Mouse (Mus musculus) liver, adult 2 months (tissue): Measurements from ENCODE around the gene Klhl8.

ENCODE experiments used
- CTCF ChIP-seq: fragments of 200-500 bp; IDR thresholded peaks from 2 replicates; pipeline ENCODE4 v1.5.1; 2011; ENCODE audit warnings: low read depth, low read length, control low read depth
- POLR2A ChIP-seq: fragments of 200-500 bp; IDR thresholded peaks from 2 replicates; pipeline ENCODE4 v1.6.1; 2011; ENCODE audit warnings: low read length, control low read depth; ENCODE audit not compliant: insufficient read depth; ENCODE audit errors: extremely low read depth

- TF ChIP-seq CTCF (no peak), POLR2A (no peak)
These were observed 82.3 kb downstream of the Klhl8 start for GRCm38 (mm10) chr5:103828729-103829128.
